Mouse (Mus musculus): ENCODE data around the gene Cpne8. TPM values are rescaled to one million over a fixed set of nuclear protein-coding genes. Genes with fewer than 3 reads are reported as not detected.

The Cpne8 gene
- 1.1 and 1.2 TPM in 2 replicates for polyA plus RNA-seq (2016; fragmentation: Nextera tagmentation; extraction: Ambion mirVana)

- Histone ChIP-seq H3K9me3 (replicated peaks) (no peaks in the 10 kb centered on the region), H3K27ac (no peak within 1 kb of the TSS), H3K4me2 (peak within 1 kb of the TSS; percentile 70), H3K4me1 (no peaks in the 10 kb centered on the region), H3K9ac (0 out of 2 replicates have a peak within 1 kb of the TSS, but pooled peaks have one; percentile 22), H3K36me3 (no peaks in the 10 kb centered on the region), H3K27me3 (replicated peaks) (peaks cover 30% of the 10 kb centered on the region), H3K4me3 (peak within 1 kb of the TSS; percentile 49)
- ATAC-seq, result peak; percentile 49; the same call in 1 of the 2 replicates
- WGBS (ENCODE audit: insufficient replicate concordance), result under 1% methylated on average over 51 of the region's 56 CpGs
Measured at GRCm38 (mm10) chr15:90678985-90679759, at the start of gene Cpne8. Cpne8 (minus strand) TSS chr15:90679432.

GRCm38 (mm10) chr15:90717717-90718116 is 38.5 kb upstream of the Cpne8 start:
- no peaks in the 10 kb centered on the region for H3K27me3 ChIP-seq (replicated peaks)
- no peak overlapping the region for H3K4me3 ChIP-seq
- H3K36me3 ChIP-seq, result no peaks in the 10 kb centered on the region
- ATAC-seq, result no peak
- no peak overlapping the region for H3K9ac ChIP-seq
- no peak overlapping the region for H3K27ac ChIP-seq
- WGBS (ENCODE audit: insufficient replicate concordance), result 64% methylated on average over 4 of the region's 4 CpGs
- no peak overlapping the region for H3K4me2 ChIP-seq
- no peaks in the 10 kb centered on the region for H3K9me3 ChIP-seq (replicated peaks)
- no peaks in the 10 kb centered on the region for H3K4me1 ChIP-seq

GRCm38 (mm10) chr15:90709296-90709695 is 30.1 kb upstream of the Cpne8 start:
- WGBS (ENCODE audit: insufficient replicate concordance), result 71% methylated on average over 7 of the region's 7 CpGs
- no peak for ATAC-seq
- no peaks in the 10 kb centered on the region for H3K27me3 ChIP-seq (replicated peaks)
- H3K9me3 ChIP-seq (replicated peaks), result no peaks in the 10 kb centered on the region
- H3K4me2 ChIP-seq, result no peak overlapping the region
- no peak overlapping the region for H3K9ac ChIP-seq
- no peak overlapping the region for H3K4me3 ChIP-seq
- no peaks in the 10 kb centered on the region for H3K36me3 ChIP-seq
- H3K4me1 ChIP-seq, result no peaks in the 10 kb centered on the region
- no peak overlapping the region for H3K27ac ChIP-seq

GRCm38 (mm10) chr15:90704314-90704713 is 25.1 kb upstream of the Cpne8 start:
- Histone ChIP-seq H3K9ac (no peak overlapping the region), H3K27me3 (replicated peaks) (no peaks in the 10 kb centered on the region), H3K4me3 (no peak overlapping the region), H3K9me3 (replicated peaks) (no peaks in the 10 kb centered on the region), H3K4me2 (no peak overlapping the region), H3K27ac (no peak overlapping the region), H3K4me1 (no peaks in the 10 kb centered on the region), H3K36me3 (no peaks in the 10 kb centered on the region)
- no peak for ATAC-seq
- WGBS (ENCODE audit: insufficient replicate concordance), result 56% methylated on average over 5 of the region's 5 CpGs

GRCm38 (mm10) chr15:90703502-90704232 is 24.4 kb upstream of the Cpne8 start:
- Histone ChIP-seq H3K9me3 (replicated peaks) (no peaks in the 10 kb centered on the region), H3K36me3 (no peaks in the 10 kb centered on the region), H3K4me2 (no peak overlapping the region), H3K4me1 (no peaks in the 10 kb centered on the region), H3K27me3 (replicated peaks) (no peaks in the 10 kb centered on the region), H3K9ac (no peak overlapping the region), H3K4me3 (no peak overlapping the region), H3K27ac (no peak overlapping the region)
- WGBS (ENCODE audit: insufficient replicate concordance), result 73% methylated on average over 11 of the region's 11 CpGs
- ATAC-seq, result no peak

- Histone ChIP-seq H3K9me3 (replicated peaks) (0 out of 2 replicates have a peak, but pooled peaks cover 6% of the 10 kb centered on the region), H3K9ac (no peak overlapping the region), H3K27ac (no peak overlapping the region), H3K27me3 (replicated peaks) (no peaks in the 10 kb centered on the region), H3K4me2 (no peak overlapping the region), H3K36me3 (no peaks in the 10 kb centered on the region), H3K4me3 (no peak overlapping the region), H3K4me1 (no peaks in the 10 kb centered on the region)
- no peak for ATAC-seq
- WGBS (ENCODE audit: insufficient replicate concordance), result 59% methylated on average over 6 of the region's 6 CpGs
Measured at GRCm38 (mm10) chr15:90686770-90687169, 7.5 kb upstream of the Cpne8 start.

- Histone ChIP-seq H3K27ac (no peak overlapping the region), H3K4me2 (peak overlapping the region; percentile 70), H3K4me1 (no peaks in the 10 kb centered on the region), H3K4me3 (peak overlapping the region; percentile 49), H3K9me3 (replicated peaks) (no peaks in the 10 kb centered on the region), H3K36me3 (no peaks in the 10 kb centered on the region), H3K9ac (no peak overlapping the region), H3K27me3 (replicated peaks) (peaks cover 30% of the 10 kb centered on the region)
- peak; percentile 78; the same call in 1 of the 2 replicates for ATAC-seq
- WGBS (ENCODE audit: insufficient replicate concordance), result 3% methylated on average over 36 of the region's 36 CpGs
Measured at GRCm38 (mm10) chr15:90679760-90680579, 738 bp upstream of the Cpne8 start.

- no peaks in the 10 kb centered on the region for H3K9me3 ChIP-seq (replicated peaks)
- WGBS (ENCODE audit: insufficient replicate concordance), result 4% methylated on average over 19 of the region's 19 CpGs
- no peak overlapping the region for H3K9ac ChIP-seq
- peak overlapping the region; percentile 70 for H3K4me2 ChIP-seq
- H3K27me3 ChIP-seq (replicated peaks), result peaks cover 30% of the 10 kb centered on the region
- no peak for ATAC-seq
- H3K36me3 ChIP-seq, result no peaks in the 10 kb centered on the region
- no peaks in the 10 kb centered on the region for H3K4me1 ChIP-seq
- no peak overlapping the region for H3K27ac ChIP-seq
- peak overlapping the region; percentile 49; the same call in 1 of the 2 replicates for H3K4me3 ChIP-seq
Measured at GRCm38 (mm10) chr15:90678488-90678887, 744 bp downstream of the Cpne8 start.

GRCm38 (mm10) chr15:90669494-90669893 is 9.7 kb downstream of the Cpne8 start:
- H3K27me3 ChIP-seq (replicated peaks), result no peaks in the 10 kb centered on the region
- no peaks in the 10 kb centered on the region for H3K4me1 ChIP-seq
- no peaks in the 10 kb centered on the region for H3K36me3 ChIP-seq
- H3K27ac ChIP-seq, result no peak overlapping the region
- ATAC-seq, result no peak
- WGBS (ENCODE audit: insufficient replicate concordance), result 56% methylated on average over 7 of the region's 7 CpGs
- H3K9me3 ChIP-seq (replicated peaks), result no peaks in the 10 kb centered on the region
- H3K4me3 ChIP-seq, result no peak overlapping the region
- no peak overlapping the region for H3K4me2 ChIP-seq
- no peak overlapping the region for H3K9ac ChIP-seq

- Histone ChIP-seq H3K4me3 (no peak overlapping the region), H3K4me2 (no peak overlapping the region), H3K9ac (no peak overlapping the region), H3K27me3 (replicated peaks) (no peaks in the 10 kb centered on the region), H3K36me3 (no peaks in the 10 kb centered on the region), H3K4me1 (no peaks in the 10 kb centered on the region), H3K9me3 (replicated peaks) (no peaks in the 10 kb centered on the region), H3K27ac (no peak overlapping the region)
- WGBS (ENCODE audit: insufficient replicate concordance), result 77% methylated on average over 6 of the region's 6 CpGs
- ATAC-seq, result no peak
Measured at GRCm38 (mm10) chr15:90666893-90667292, 12.3 kb downstream of the Cpne8 start.

- H3K27me3 ChIP-seq (replicated peaks), result no peaks in the 10 kb centered on the region
- no peak for ATAC-seq
- H3K4me3 ChIP-seq, result no peak overlapping the region
- no peak overlapping the region for H3K9ac ChIP-seq
- H3K4me1 ChIP-seq, result no peaks in the 10 kb centered on the region
- H3K36me3 ChIP-seq, result no peaks in the 10 kb centered on the region
- H3K4me2 ChIP-seq, result no peak overlapping the region
- H3K27ac ChIP-seq, result no peak overlapping the region
- WGBS (ENCODE audit: insufficient replicate concordance), result 57% methylated on average over 3 of the region's 3 CpGs
- no peaks in the 10 kb centered on the region for H3K9me3 ChIP-seq (replicated peaks)
Measured at GRCm38 (mm10) chr15:90664615-90665014, 14.6 kb downstream of the Cpne8 start.

Data from liver, embryonic 12.5 days (tissue).